ENCODE assay signal across 9 mouse cellular contexts in the genomic region with DNA sequence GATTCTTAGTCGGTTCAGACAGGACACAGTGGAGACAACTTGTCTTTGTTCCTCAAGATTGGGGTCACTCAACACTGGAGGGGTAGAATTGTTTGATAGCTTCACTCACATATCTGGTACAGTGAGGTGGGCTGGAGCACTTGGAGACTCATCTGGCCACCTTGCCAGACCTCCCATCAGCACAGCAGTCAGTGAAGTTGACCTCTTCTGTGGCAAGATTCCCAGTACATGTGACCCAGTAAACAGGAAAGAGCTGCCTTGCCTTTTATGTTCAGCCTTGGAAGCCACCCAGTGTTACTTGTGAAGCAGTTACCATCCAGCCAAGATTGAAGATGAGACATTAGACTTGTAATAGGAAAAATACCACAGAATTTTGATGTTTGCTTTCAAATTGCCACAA. TPM values are rescaled to one million over a fixed set of nuclear protein-coding genes. Genes with fewer than 3 reads are reported as not detected.
DNase-seq lines count a peak whose midpoint lies in the region; ATAC-seq and TF ChIP-seq lines count a peak whose summit lies in the region.
"Had no signal": no experiment of that assay in that cellular context is flagged by ENCODE, and none has a peak within 500 bp of the region (broad histone marks: within the 10 kb centered on the region; RNA-seq: fewer than 3 reads in every experiment).

No protein-coding gene starts in this region.

- H3K4me3 ChIP-seq in gastrocnemius, adult 2 months, result peak overlapping the region; percentile 36
- H3K4me3 ChIP-seq: neural tube, embryonic 12.5 days had no signal

- no peak for TF ChIP-seq CTCF in gastrocnemius, adult 2 months (IDR thresholded peaks at IDR 0.05)

- intact Hi-C loops in gastrocnemius, adult 2 months (cut with DNase I), result no loop called here

- peak; percentile 36 for DNase-seq in NIH3T3 (ENCODE audit: low read depth)
- DNase-seq in adrenal gland, postnatal 10 days, result peak; percentile 75
- DNase-seq in gastrocnemius, adult 2 months, result peak; percentile 80
- DNase-seq in layer of hippocampus, adult 18-20 months (ENCODE audit: low spot score in 2 of 2), result peak; percentile 11 to 63
- peak; percentile 71 for DNase-seq in lung, postnatal 14 days
- DNase-seq in thymus, postnatal 10 days (ENCODE audit: low spot score in 2 of 2), result no peak
- DNase-seq in urinary bladder, postnatal 10 days (ENCODE audit: low spot score), result no peak

- ATAC-seq in CD4-positive, CD25-positive, alpha-beta regulatory T cell, adult 4 months, result no peak

- H3K27ac ChIP-seq in gastrocnemius, adult 2 months, result peak overlapping the region; percentile 90
- H3K27ac ChIP-seq: neural tube, embryonic 12.5 days had no signal

RNA-seq across cellular contexts. Expression of a gene that starts 8.3 kb away (rescaled TPM):
- total RNA-seq in adrenal gland, postnatal 10 days (2021), result 100 to 1,000 TPM in 1 of 2 experiments, 10 to 100 TPM in 1; 90.5 to 101 TPM
- 100 to 1,000 TPM; 216 to 304 TPM for total RNA-seq in gastrocnemius, adult 2 months (2021)
- total RNA-seq in layer of hippocampus, adult 18-20 months (2021), result 10 to 100 TPM; 86.7 to 88.5 TPM
- 10 to 100 TPM; 10.2 to 12.0 TPM for polyA plus RNA-seq in CD4-positive, CD25-positive, alpha-beta regulatory T cell, adult 4 months (2017; shearing (Covaris generic))

RNA-seq across cellular contexts. Expression of a gene that starts 27.5 kb away (rescaled TPM):
- 10 to 100 TPM; 35.2 to 40.1 TPM for total RNA-seq in adrenal gland, postnatal 10 days (2021)
- 10 to 100 TPM; 31.8 to 33.1 TPM for total RNA-seq in gastrocnemius, adult 2 months (2021)
- 10 to 100 TPM; 32.0 to 35.3 TPM for total RNA-seq in layer of hippocampus, adult 18-20 months (2021)
- polyA plus RNA-seq in CD4-positive, CD25-positive, alpha-beta regulatory T cell, adult 4 months (2017; shearing (Covaris generic)), result 10 to 100 TPM; 27.6 to 28.4 TPM

RNA-seq across cellular contexts. Expression of a gene that starts 45.5 kb away (rescaled TPM):
- under 1 TPM; 0.39 to 0.61 TPM for total RNA-seq in adrenal gland, postnatal 10 days (2021)
- not detected for total RNA-seq in gastrocnemius, adult 2 months (2021)
- under 1 TPM in 1 of 2 experiments, not detected in 1; 0.76 TPM for total RNA-seq in layer of hippocampus, adult 18-20 months (2021)
- under 1 TPM; 0.60 to 0.81 TPM for polyA plus RNA-seq in CD4-positive, CD25-positive, alpha-beta regulatory T cell, adult 4 months (2017; shearing (Covaris generic))

Comparison
In these comparisons a context has a peak if more than half of its experiments do, and no peak if none do; other contexts are left out.
1. DNase-seq: peak in NIH3T3 (single experiment), adrenal gland, postnatal 10 days (single experiment), gastrocnemius, adult 2 months (single experiment), layer of hippocampus, adult 18-20 months (2 of 2) and lung, postnatal 14 days (single experiment); none in thymus, postnatal 10 days (0 of 2) and urinary bladder, postnatal 10 days (single experiment).